Mouse (Mus musculus): ENCODE measurements around the gene Tmem45b.

Gene Tmem45b

GRCm38 (mm10) chr9:31404311-31404710, 60.0 kb downstream of the Tmem45b start:
- no peak for DNase-seq (ENCODE audit: low spot score)

GRCm38 (mm10) chr9:31400441-31400840, 63.8 kb downstream of the Tmem45b start:
- peak; percentile 73 for DNase-seq (ENCODE audit: low spot score)

GRCm38 (mm10) chr9:31387206-31387605, 77.1 kb downstream of the Tmem45b start:
- DNase-seq (ENCODE audit: low spot score) = no peak

GRCm38 (mm10) chr9:31386368-31387180, 77.7 kb downstream of the Tmem45b start:
- no peak for DNase-seq (ENCODE audit: low spot score)

- peak; percentile 95 for DNase-seq (ENCODE audit: low spot score)
Observed at GRCm38 (mm10) chr9:31385947-31386354, 78.3 kb downstream of the Tmem45b start, which contains the start of gene Nfrkb. Nfrkb (plus strand) TSS chr9:31386192.

GRCm38 (mm10) chr9:31385500-31385869, 78.8 kb downstream of the Tmem45b start:
- DNase-seq (ENCODE audit: low spot score) = no peak

GRCm38 (mm10) chr9:31384786-31385499, 79.3 kb downstream of the Tmem45b start:
- DNase-seq (ENCODE audit: low spot score) = no peak

GRCm38 (mm10) chr9:31376661-31377060, 87.6 kb downstream of the Tmem45b start:
- DNase-seq (ENCODE audit: low spot score) = no peak
